Mouse (Mus musculus) embryonic facial prominence, embryonic 14.5 days (tissue): ENCODE measurements around the gene Tmem80. TPM values are rescaled to one million over a fixed set of nuclear protein-coding genes. Genes with fewer than 3 reads are reported as not detected.

Experiments used
- ATAC-seq: fragments of 200-750 bp; cut with Nextera tagmentation; 2 replicates; pipeline ENCODE4 v1.8.0; 2017; ENCODE audit warnings: low read depth, moderate number of reproducible peaks, moderate TSS enrichment
- DNase-seq: peaks from one replicate; pipeline ENCODE4 v3.0.0-alpha.2; 2015; ENCODE audit warnings: low spot score
- H3K27ac ChIP-seq: fragments of 300-500 bp; sonication (generic); replicated peaks from 2 replicates; pipeline ENCODE4 v1.5.1; 2014; ENCODE audit warnings: low read depth, mild to moderate bottlenecking, low read length, moderate library complexity
- H3K27me3 ChIP-seq: fragments of 300-500 bp; sonication (generic); replicated peaks from 2 replicates; pipeline ENCODE4 v1.6.1; 2014; ENCODE audit warnings: low read length; ENCODE audit not compliant: control insufficient read depth, insufficient read depth
- H3K36me3 ChIP-seq: fragments of 300-500 bp; sonication (generic); 2 replicates; pipeline ENCODE4 v1.6.1; 2014; ENCODE audit warnings: low read length, mixed read lengths; ENCODE audit not compliant: control insufficient read depth, insufficient read depth
- H3K4me1 ChIP-seq: fragments of 300-500 bp; sonication (generic); 2 replicates; pipeline ENCODE4 v1.6.1; 2014; ENCODE audit warnings: antibody characterized with exemption, low read length; ENCODE audit not compliant: control insufficient read depth, insufficient read depth
- H3K4me2 ChIP-seq: fragments of 300-500 bp; sonication (generic); 2 replicates; pipeline ENCODE4 v1.6.1; 2014; ENCODE audit warnings: low read depth, mild to moderate bottlenecking, low read length, moderate library complexity, mixed read lengths
- H3K4me3 ChIP-seq: fragments of 300-500 bp; sonication (generic); 2 replicates; pipeline ENCODE4 v1.5.1; 2014; ENCODE audit warnings: low read depth, mild to moderate bottlenecking, low read length
- H3K9ac ChIP-seq: fragments of 300-500 bp; sonication (generic); 2 replicates; pipeline ENCODE4 v1.6.1; 2014; ENCODE audit warnings: low read depth, mild to moderate bottlenecking, low read length, moderate library complexity, mixed read lengths
- H3K9me3 ChIP-seq: fragments of 300-500 bp; sonication (generic); 2 replicates; pipeline ENCODE4 v1.6.1; 2016; ENCODE audit warnings: low read length; ENCODE audit not compliant: control insufficient read depth
- WGBS: fragments of 180-500 bp; shearing (Covaris S2); extraction: QIAGEN DNeasy Blood & Tissue Kit; methylation state at CpG from one replicate; pipeline ENCODE4 v1.1.7; 2014; 5-methylcytosine and 5-hydroxymethylcytosine counted together
- polyA plus RNA-seq: library from polyadenylated mRNA; unstranded; fragments of >200 nt; fragmentation: Nextera tagmentation; extraction: Ambion mirVana; gene quantifications from 2 replicates; pipeline ENCODE4 v1.2.1, GENCODE M21; 2014

Gene Tmem80
- polyA plus RNA-seq: 21.1 and 27.7 TPM in 2 replicates

DNA sequence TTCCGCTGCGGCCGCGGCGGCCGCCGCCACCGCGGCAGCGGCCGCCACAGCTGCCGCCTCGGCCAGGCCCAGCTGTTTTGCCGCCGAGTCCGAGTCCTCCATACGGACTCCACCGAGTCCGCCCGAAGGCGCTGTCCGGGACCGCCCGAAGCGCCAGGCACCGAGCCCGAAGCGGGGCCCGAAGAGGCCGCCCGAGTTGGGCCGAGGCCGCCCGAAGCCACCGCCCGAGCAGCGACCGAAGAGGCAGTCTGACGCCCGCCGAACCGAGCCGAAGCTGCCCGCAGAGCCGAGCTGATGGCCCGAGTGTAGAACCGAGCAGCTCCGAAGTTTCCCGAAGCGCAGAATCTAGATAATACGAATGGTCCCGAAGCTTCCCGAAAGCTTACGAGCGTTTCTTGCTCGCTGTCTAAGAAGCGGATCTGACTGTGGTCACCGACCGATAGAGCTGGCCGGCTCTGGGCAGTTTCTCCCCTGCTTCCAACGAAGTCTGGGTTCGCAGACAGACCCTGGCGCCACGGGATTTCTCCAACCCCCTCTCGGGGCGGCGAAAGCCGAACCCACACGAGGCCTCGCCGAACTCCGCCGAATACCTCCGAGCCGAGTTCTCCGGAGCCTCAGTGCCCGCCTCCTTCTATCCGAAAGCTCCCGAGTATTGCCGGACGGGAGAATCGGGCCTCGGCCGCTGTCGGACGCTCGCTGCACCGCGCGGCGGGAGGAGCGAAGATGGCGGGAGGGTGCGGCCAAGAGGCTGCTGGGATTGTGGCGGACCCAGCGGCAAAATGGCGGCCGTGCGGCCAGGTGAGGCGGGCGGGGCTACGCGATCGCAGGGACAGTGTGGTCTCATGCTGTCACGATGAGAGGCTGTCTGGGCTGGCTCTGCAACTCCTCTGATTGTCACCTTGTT is at the start of gene Tmem80, which contains the start of gene Deaf1:
Gene Tmem80 (plus strand): TSS at position 271 of the 904 bp plus-strand sequence.
Gene Deaf1 (minus strand): TSS at position 222 of the 904 bp plus-strand sequence.
- Histone ChIP-seq H3K27me3 (no peaks in the 10 kb centered on the region), H3K9me3 (no peaks in the 10 kb centered on the region), H3K4me3 (peak within 1 kb of the TSS; percentile 62), H3K4me1 (peaks cover 24% of the 10 kb centered on the region), H3K27ac (peak within 1 kb of the TSS; percentile 99), H3K9ac (peak within 1 kb of the TSS; percentile 89), H3K4me2 (peak within 1 kb of the TSS; percentile 100), H3K36me3 (peaks cover 15% of the 10 kb centered on the region)
- WGBS: 0% methylated on average over 44 of the region's 105 CpGs
- peak; percentile 97 for ATAC-seq
- DNase-seq: peak; percentile 99

GRCm38 (mm10) chr7:141278766-141279590 is 48.6 kb upstream of the Tmem80 start, which contains the start of gene Sct:
TSS of gene Sct (minus strand) at chr7:141279133.
- 4% methylated on average over 36 of the region's 46 CpGs for WGBS
- H3K9ac ChIP-seq: peak within 1 kb of the TSS; percentile 60
- no peaks in the 10 kb centered on the region for H3K9me3 ChIP-seq
- peak within 1 kb of the TSS; percentile 99 for H3K4me2 ChIP-seq
- H3K36me3 ChIP-seq: no peaks in the 10 kb centered on the region
- H3K4me3 ChIP-seq: peak within 1 kb of the TSS; percentile 47
- H3K4me1 ChIP-seq: peaks cover 7% of the 10 kb centered on the region; the same call in 1 of the 2 replicates
- ATAC-seq (peak; percentile 64), DNase-seq (peak; percentile 63)
- H3K27me3 ChIP-seq: peaks cover 9% of the 10 kb centered on the region
- H3K27ac ChIP-seq: no peak within 1 kb of the TSS

DNA sequence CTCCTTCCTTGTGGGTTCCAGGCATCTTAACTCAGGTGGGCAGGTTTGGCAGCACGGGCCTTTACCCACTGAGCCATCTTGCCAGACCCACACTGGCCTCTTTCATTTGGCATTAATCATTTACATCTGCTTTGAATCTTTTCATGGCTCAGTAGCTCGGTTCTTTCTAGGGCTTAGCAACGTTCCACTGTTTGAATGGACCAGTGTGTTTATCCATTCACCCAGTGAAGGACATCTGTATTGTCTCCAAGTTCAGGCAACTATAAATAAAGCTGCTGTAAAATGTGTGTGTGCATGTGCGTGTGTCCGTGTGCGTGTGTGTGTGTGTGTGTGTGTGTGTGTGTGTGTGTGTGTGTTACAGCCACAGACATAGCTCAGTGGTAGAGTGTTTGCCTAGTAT is 46.1 kb upstream of the Tmem80 start:
- H3K27ac ChIP-seq: no peak overlapping the region
- H3K27me3 ChIP-seq: peaks cover 9% of the 10 kb centered on the region
- no peaks in the 10 kb centered on the region for H3K9me3 ChIP-seq
- no peak overlapping the region for H3K9ac ChIP-seq
- no peak overlapping the region for H3K4me2 ChIP-seq
- no peak overlapping the region for H3K4me3 ChIP-seq
- no peaks in the 10 kb centered on the region for H3K36me3 ChIP-seq
- ATAC-seq (no peak), DNase-seq (no peak)
- 59% methylated on average over 6 of the region's 6 CpGs for WGBS
- H3K4me1 ChIP-seq: peaks cover 7% of the 10 kb centered on the region; the same call in 1 of the 2 replicates

DNA sequence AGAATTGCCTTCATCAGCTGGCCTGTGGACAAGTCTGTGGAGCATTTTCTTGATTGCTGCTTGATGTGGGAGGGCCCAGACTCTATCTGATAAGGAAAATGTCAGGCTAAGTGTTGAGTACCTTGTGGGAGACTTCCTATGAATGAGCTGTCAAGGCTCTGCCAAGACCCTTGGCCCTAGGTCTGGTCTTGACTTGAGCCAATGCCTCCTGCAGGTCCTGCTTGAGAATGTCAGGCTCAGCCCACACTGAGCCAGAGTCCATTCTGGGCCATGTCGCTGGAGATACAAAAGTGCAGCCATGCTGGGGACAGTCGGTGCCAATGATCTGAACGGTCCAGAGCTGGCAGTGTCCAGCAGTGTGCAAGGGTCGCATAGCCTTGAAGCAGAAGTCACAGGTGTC is 44.8 kb upstream of the Tmem80 start:
- Histone ChIP-seq H3K27me3 (peaks cover 9% of the 10 kb centered on the region), H3K4me3 (no peak overlapping the region), H3K4me1 (peaks cover 7% of the 10 kb centered on the region; the same call in 1 of the 2 replicates), H3K27ac (no peak overlapping the region), H3K9ac (no peak overlapping the region), H3K4me2 (no peak overlapping the region), H3K36me3 (no peaks in the 10 kb centered on the region), H3K9me3 (no peaks in the 10 kb centered on the region)
- ATAC-seq (no peak), DNase-seq (no peak)
- 80% methylated on average over 4 of the region's 4 CpGs for WGBS

GRCm38 (mm10) chr7:141288042-141288441 is 39.5 kb upstream of the Tmem80 start:
- H3K27me3 ChIP-seq: peaks cover 21% of the 10 kb centered on the region
- H3K4me2 ChIP-seq: no peak overlapping the region
- no peaks in the 10 kb centered on the region for H3K36me3 ChIP-seq
- 86% methylated on average over 3 of the region's 3 CpGs for WGBS
- H3K4me3 ChIP-seq: no peak overlapping the region
- no peak for ATAC-seq
- no peak for DNase-seq
- H3K4me1 ChIP-seq: peaks cover 6% of the 10 kb centered on the region; the same call in 1 of the 2 replicates
- H3K27ac ChIP-seq: no peak overlapping the region
- H3K9ac ChIP-seq: no peak overlapping the region
- no peaks in the 10 kb centered on the region for H3K9me3 ChIP-seq

GRCm38 (mm10) chr7:141291921-141292582 is 35.5 kb upstream of the Tmem80 start, which contains the start of gene Drd4:
TSS of gene Drd4 (plus strand) at chr7:141292006.
- no peaks in the 10 kb centered on the region for H3K9me3 ChIP-seq
- no peak within 1 kb of the TSS for H3K27ac ChIP-seq
- H3K4me2 ChIP-seq: peak within 1 kb of the TSS; percentile 95
- peak within 1 kb of the TSS; percentile 61 for H3K9ac ChIP-seq
- H3K4me3 ChIP-seq: peak within 1 kb of the TSS; percentile 53
- H3K4me1 ChIP-seq: peaks cover 10% of the 10 kb centered on the region; the same call in 1 of the 2 replicates
- 0 out of 2 replicates have a peak, but pooled peaks cover 3% of the 10 kb centered on the region for H3K36me3 ChIP-seq
- ATAC-seq (peak; percentile 89), DNase-seq (peak; percentile 68)
- WGBS: 5% methylated on average over 13 of the region's 46 CpGs
- peaks cover 54% of the 10 kb centered on the region for H3K27me3 ChIP-seq

DNA sequence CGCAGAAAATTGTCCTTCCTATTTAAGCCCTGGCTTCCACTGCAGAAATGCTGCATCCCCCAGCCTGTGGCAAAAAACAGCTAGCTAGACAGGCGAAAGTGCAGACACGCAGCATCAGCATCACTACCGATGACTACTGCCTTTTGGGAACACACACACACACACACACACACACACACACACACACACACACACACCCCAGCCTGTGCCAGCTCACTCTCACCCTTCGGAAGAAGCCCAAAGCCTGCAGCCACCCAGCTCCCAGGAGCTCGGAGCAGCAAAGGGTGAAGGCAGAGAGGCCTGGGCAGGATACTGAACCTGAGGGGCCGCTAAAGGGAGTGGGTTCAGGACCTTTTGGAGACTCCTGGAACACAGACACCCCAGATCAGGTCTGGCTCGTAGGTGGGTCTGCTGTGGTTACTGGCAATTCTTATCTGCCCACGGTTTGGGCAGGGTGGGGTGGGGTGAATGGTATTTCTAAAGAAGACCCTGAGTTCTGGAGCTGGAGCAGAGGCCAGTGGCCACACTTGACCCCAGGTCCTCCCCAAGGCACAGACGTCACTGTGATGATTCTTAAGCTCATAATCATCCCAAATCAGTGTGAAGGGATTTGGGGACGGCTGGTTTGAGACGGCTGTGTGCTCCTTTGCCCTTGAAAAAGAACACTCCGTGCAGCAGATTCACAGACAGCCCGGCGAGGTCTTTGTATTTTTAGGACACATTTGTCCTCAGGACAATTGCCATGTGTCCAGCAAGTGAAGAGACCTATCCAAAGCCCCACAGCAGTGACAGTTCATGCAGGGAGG is 34.8 kb upstream of the Tmem80 start:
- Histone ChIP-seq H3K36me3 (0 out of 2 replicates have a peak, but pooled peaks cover 8% of the 10 kb centered on the region), H3K27me3 (peaks cover 54% of the 10 kb centered on the region), H3K4me3 (peak overlapping the region; percentile 53), H3K4me1 (peaks cover 10% of the 10 kb centered on the region; the same call in 1 of the 2 replicates), H3K9me3 (no peaks in the 10 kb centered on the region), H3K27ac (no peak overlapping the region), H3K9ac (peak overlapping the region; percentile 61; the same call in 1 of the 2 replicates), H3K4me2 (peak overlapping the region; percentile 95)
- ATAC-seq: no peak
- WGBS: 38% methylated on average over 14 of the region's 15 CpGs
- no peak for DNase-seq
